Mouse (Mus musculus) olfactory bulb, adult 2 months (tissue): Measurements from ENCODE around the gene Omd.

Experiments
- CTCF ChIP-seq: fragments of 200-500 bp; IDR thresholded peaks from 2 replicates; pipeline ENCODE4 v1.5.1; 2012; ENCODE audit warnings: low read depth, mild to moderate bottlenecking, low read length, moderate library complexity; ENCODE audit not compliant: insufficient read depth
- POLR2A ChIP-seq: fragments of 200-500 bp; IDR thresholded peaks from 2 replicates; pipeline ENCODE4 v1.6.1; 2012; ENCODE audit warnings: mild to moderate bottlenecking, low read depth, low read length, moderate library complexity; ENCODE audit not compliant: insufficient read depth

GRCm38 (mm10) chr13:49559185-49559584 lies 23.1 kb upstream of the Omd start:
- TF ChIP-seq POLR2A: no peak
- TF ChIP-seq CTCF: no peak
